Mouse (Mus musculus): ENCODE measurements around the gene Zfp799.

DNA sequence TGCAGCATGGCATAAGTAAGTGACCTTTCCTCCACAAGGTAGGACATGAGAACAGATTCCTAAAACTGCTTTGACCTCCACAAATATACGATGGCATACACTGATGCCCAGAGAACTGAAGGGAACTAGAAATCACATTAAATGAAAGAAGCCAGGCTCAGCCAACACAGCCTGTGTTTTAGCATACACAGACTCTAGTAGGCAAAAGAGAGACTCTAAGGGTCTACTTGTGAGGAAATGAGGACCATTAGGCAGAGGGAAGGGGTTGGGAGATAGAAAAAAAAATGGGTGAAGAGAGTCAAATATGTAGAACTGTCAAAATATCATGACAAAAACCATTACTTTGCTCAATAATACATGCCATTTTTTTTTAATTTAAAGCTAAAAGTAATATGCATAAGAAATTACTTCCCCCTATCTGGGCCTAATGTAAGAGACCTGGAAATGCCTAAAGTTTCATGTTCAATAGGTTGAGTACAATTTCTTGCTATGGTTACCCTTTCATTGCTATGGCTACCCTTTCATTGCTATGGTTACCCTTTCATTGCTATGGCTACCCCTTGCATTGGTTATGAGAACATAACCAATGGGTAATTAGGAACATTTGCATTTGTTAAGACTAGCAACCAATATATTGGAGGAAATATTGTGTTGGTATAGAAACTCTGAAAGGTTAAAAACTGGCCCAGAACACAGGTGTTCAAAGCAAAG lies 13.8 kb downstream of the Zfp799 start:
- no peak for TF ChIP-seq CTCF (IDR thresholded peaks at IDR 0.05; ENCODE audit: control insufficient read depth, insufficient read depth, insufficient read length)
- no peak for TF ChIP-seq MAX (IDR thresholded peaks at IDR 0.05)
- TF ChIP-seq MYOD1 (IDR thresholded peaks at IDR 0.05; ENCODE audit: control insufficient read depth, insufficient read length, low read depth) = no peak
- TF ChIP-seq CEBPB (IDR thresholded peaks at IDR 0.05; ENCODE audit: low read depth) = no peak
- no peak for TF ChIP-seq USF1 (IDR thresholded peaks at IDR 0.05; ENCODE audit: low read depth)
- TF ChIP-seq FOSL1 (IDR thresholded peaks at IDR 0.05; ENCODE audit: insufficient read depth, low read length, poor library complexity, severe bottlenecking) = no peak
- no peak for TF ChIP-seq MYOG (IDR thresholded peaks at IDR 0.05; ENCODE audit: control insufficient read depth, extremely low read depth, insufficient read length)
